Mouse (Mus musculus): Measurements from ENCODE around the gene Rhbdf1. TPM values are rescaled to one million over a fixed set of nuclear protein-coding genes. Genes with fewer than 3 reads are reported as not detected.

Rhbdf1 gene
- polyA plus RNA-seq, 1 experiment from 2014 or later = 34.1 TPM

Other genes starting within 250 kb of the Rhbdf1 start
- 0.88 and 0.97 TPM in 2 replicates for gene Nsg2, start 221.8 kb downstream of the Rhbdf1 start, polyA plus RNA-seq (2015; fragmentation: Nextera tagmentation; extraction: Ambion mirVana)
- 0.15 TPM in 1 of 2 replicates, not detected in the other for gene Il9r, start 22.0 kb downstream of the Rhbdf1 start, polyA plus RNA-seq (2015; fragmentation: Nextera tagmentation; extraction: Ambion mirVana)
- 44.9 and 46.7 TPM in 2 replicates for gene Snrnp25, start 16.9 kb downstream of the Rhbdf1 start, polyA plus RNA-seq (2015; fragmentation: Nextera tagmentation; extraction: Ambion mirVana)
- gene Mpg, start 4.2 kb upstream of the Rhbdf1 start, polyA plus RNA-seq (2015; fragmentation: Nextera tagmentation; extraction: Ambion mirVana) = 19.7 and 21.2 TPM in 2 replicates
- gene Nprl3, start 45.4 kb upstream of the Rhbdf1 start, polyA plus RNA-seq (2015; fragmentation: Nextera tagmentation; extraction: Ambion mirVana) = 33.4 and 34.9 TPM in 2 replicates
- 2,385 and 4,851 TPM in 2 replicates for gene Hba-x, start 54.1 kb upstream of the Rhbdf1 start, polyA plus RNA-seq (2015; fragmentation: Nextera tagmentation; extraction: Ambion mirVana)
- 17,648 and 28,254 TPM in 2 replicates for gene Hba-a1, start 61.2 kb upstream of the Rhbdf1 start, polyA plus RNA-seq (2015; fragmentation: Nextera tagmentation; extraction: Ambion mirVana)
- 9.6 and 10.0 TPM in 2 replicates for gene Hbq1b, start 64.7 kb upstream of the Rhbdf1 start, polyA plus RNA-seq (2015; fragmentation: Nextera tagmentation; extraction: Ambion mirVana)
- gene Hba-a2, start 74.2 kb upstream of the Rhbdf1 start, polyA plus RNA-seq (2015; fragmentation: Nextera tagmentation; extraction: Ambion mirVana) = 42,363 and 67,294 TPM in 2 replicates
- gene Hbq1a, start 77.8 kb upstream of the Rhbdf1 start, polyA plus RNA-seq (2015; fragmentation: Nextera tagmentation; extraction: Ambion mirVana) = 4.6 and 8.0 TPM in 2 replicates
- gene Sh3pxd2b, start 125.5 kb upstream of the Rhbdf1 start, polyA plus RNA-seq (2015; fragmentation: Nextera tagmentation; extraction: Ambion mirVana) = 11.5 and 12.1 TPM in 2 replicates
- gene Ubtd2, start 233.1 kb upstream of the Rhbdf1 start, polyA plus RNA-seq (2015; fragmentation: Nextera tagmentation; extraction: Ambion mirVana) = 26.5 and 26.8 TPM in 2 replicates

Measured in heart, embryonic 13.5 days (tissue).